Mouse (Mus musculus) thymus, adult 2 months (tissue): ENCODE measurements around the gene Krtap10-10.
"Not testable (repeated sequence)": the region's sequence is repeated elsewhere in the genome, so short reads cannot be mapped to it uniquely, and the experiment has no call there.

Experiments
- CTCF ChIP-seq: fragments of 200-500 bp; IDR thresholded peaks from 2 replicates; pipeline ENCODE4 v1.5.1; 2012; ENCODE audit warnings: mild to moderate bottlenecking, control low read depth, low read length, moderate library complexity, borderline replicate concordance; ENCODE audit not compliant: control insufficient read depth, poor library complexity, insufficient read depth; ENCODE audit errors: extremely low read depth
- POLR2A ChIP-seq: fragments of 200-500 bp; IDR thresholded peaks from 2 replicates; pipeline ENCODE4 v1.6.1; 2012; ENCODE audit warnings: mild to moderate bottlenecking, low read length, control low read depth, moderate library complexity; ENCODE audit not compliant: control insufficient read depth, poor library complexity, insufficient read depth; ENCODE audit errors: extremely low read depth

DNA sequence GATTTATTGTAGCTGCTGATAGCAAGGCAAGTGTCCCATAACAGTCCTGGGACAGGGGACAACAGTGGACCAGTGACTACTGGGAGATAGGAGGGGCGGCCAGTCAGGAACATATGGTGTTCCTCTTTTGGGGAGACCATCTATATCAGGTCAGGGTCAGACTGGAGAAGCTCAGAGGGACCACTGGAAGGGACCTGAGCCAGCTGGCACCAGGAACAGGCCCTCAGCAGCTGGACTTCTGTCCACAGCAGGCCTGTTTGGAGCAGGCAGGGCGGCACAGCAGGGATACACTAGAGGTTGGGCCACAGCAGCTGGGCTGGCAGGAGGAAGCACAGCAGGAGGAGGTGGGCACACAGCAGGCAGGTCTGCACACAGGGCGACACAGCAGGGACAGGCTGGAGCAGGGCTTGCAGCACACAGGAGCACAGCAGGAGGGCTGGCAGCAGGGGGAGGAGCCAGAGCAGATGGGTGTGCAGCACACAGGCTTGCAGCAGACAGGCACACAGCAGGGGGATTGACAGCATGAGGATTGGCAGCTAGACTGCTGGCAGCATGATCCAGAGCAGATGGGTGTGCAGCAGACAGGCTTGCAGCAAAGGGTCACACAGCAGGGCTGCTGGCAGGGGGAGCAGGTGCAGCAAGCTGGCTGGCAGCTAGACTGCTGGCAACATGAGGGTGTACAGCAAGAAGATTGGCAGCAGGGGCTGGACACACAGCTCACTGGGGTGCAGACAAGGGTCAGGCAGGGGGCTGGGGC is 37.4 kb upstream of the Krtap10-10 start:
- not testable (repeated sequence) for TF ChIP-seq CTCF, POLR2A
